Mouse (Mus musculus) cortical plate, adult 2 months (tissue): ENCODE data around the gene Scarf2.

Experiments used
- CTCF ChIP-seq: fragments of 200-500 bp; IDR thresholded peaks from 2 replicates; pipeline ENCODE4 v1.5.1; 2011; ENCODE audit warnings: mild to moderate bottlenecking, control low read depth, low read length; ENCODE audit not compliant: insufficient read depth; ENCODE audit errors: extremely low read depth
- POLR2A ChIP-seq: fragments of 200-500 bp; IDR thresholded peaks from 2 replicates; pipeline ENCODE4 v1.6.1; 2011; ENCODE audit warnings: mild to moderate bottlenecking, low read length, control low read depth; ENCODE audit not compliant: insufficient read depth; ENCODE audit errors: extremely low read depth

GRCm38 (mm10) chr16:17801777-17802455 is 4.8 kb downstream of the Scarf2 start:
- TF ChIP-seq POLR2A (no peak), CTCF (no peak)
